Mouse (Mus musculus) thymus, postnatal 25 days (tissue): Measurements from ENCODE around the gene Il4ra.

ENCODE experiments used
- DNase-seq: peaks from one replicate; pipeline ENCODE4 v3.0.0; 2022

The Il4ra gene

DNA sequence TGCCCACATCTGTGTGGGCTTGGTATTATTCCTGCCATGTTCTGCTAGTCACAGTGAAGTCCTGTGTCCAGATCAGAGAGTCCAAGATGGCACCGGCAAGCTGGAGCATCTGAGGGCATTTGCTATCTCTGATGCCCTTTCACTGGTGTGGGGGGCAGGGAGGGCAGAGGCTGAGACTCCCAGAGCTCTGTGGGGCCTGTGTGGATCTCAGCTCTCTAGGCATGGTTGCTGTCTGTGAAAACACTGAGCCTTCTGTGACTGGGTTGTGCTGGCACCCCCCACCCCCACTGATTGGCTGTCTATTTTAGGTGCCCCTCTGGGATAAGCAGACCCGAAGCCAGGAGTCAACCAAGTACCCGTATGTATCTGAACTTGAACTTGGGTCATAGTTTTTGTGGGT, 22.9 kb downstream of the Il4ra start:
- DNase-seq: no peak

DNA sequence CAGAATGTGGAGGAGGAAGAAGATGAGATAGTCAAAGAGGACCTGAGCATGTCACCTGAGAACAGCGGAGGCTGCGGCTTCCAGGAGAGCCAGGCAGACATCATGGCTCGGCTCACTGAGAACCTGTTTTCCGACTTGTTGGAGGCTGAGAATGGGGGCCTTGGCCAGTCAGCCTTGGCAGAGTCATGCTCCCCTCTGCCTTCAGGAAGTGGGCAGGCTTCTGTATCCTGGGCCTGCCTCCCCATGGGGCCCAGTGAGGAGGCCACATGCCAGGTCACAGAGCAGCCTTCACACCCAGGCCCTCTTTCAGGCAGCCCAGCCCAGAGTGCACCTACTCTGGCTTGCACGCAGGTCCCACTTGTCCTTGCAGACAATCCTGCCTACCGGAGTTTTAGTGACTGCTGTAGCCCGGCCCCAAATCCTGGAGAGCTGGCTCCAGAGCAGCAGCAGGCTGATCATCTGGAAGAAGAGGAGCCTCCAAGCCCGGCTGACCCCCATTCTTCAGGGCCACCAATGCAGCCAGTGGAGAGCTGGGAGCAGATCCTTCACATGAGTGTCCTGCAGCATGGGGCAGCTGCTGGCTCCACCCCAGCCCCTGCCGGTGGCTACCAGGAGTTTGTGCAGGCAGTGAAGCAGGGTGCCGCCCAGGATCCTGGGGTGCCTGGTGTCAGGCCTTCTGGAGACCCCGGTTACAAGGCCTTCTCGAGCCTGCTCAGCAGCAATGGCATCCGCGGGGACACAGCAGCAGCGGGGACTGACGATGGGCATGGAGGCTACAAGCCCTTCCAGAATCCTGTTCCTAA, 24.0 kb downstream of the Il4ra start:
- no peak for DNase-seq

DNA sequence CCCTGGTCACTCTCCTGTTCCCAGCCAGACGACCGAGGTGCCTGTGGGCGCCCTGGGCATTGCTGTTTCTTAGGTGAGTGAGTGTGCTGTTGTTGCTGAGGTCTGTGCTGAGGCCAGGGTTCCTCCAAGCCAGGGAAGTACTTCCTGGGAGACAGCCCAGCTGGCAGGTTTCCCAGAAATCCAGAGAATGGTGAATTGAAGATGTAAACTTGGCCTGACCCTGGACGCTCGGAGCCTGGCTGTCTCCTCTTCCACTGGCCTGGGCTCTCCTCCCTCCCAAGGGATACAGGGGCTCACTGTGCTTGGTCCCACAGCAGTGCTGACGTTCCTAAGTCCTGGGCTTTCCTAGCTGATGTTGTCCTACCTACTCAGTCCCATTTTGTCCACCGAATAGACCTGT, 25.1 kb downstream of the Il4ra start:
- no peak for DNase-seq

DNA sequence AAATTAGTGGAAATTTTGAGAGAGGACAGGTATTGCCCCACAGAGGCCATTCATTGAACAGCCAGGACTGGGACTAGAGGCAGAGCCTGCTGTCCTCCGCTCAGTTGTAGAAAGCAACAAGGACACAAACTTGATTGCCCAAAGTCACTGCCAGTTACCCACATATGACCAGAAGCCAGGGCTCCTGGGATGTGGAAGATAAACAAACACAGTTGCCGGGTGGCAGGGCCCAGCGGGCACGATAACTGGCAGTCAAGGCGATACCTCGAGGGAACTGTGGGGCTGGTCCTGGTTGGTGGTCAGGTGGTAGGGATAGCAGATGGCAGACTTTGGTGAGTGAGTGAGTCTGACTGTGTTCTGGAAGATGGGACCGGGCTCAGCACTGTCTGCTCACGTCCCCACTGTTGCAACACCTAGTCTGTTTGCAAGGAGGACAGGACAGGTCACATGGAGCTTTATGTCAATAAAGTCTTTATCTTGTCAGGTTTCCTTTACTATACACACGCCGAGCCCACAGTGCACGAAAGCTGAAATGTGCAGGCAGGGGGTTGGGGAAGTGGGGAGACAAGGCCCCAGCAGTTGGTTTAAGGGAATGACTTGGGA, 25.7 kb downstream of the Il4ra start:
- no peak for DNase-seq

DNA sequence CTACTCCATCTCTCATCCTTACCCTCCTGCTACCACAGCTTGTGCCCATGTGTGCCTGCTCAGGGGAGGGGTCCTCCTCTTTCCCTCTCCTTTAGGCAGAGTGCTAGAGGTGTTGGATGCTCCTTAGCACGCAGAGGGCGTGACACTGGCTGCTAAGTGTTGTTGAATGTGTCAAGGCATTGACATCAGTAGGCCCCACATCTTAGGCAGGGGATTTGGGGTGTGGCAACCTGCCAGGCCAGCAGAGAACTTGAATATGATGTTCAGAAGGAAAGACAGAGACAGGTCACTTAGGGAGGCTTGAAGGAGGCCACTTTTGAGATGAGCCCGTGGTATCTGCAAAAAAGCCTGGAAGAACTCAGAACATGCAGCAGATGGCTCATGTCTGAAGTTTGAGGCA, 26.2 kb downstream of the Il4ra start:
- DNase-seq: no peak

DNA sequence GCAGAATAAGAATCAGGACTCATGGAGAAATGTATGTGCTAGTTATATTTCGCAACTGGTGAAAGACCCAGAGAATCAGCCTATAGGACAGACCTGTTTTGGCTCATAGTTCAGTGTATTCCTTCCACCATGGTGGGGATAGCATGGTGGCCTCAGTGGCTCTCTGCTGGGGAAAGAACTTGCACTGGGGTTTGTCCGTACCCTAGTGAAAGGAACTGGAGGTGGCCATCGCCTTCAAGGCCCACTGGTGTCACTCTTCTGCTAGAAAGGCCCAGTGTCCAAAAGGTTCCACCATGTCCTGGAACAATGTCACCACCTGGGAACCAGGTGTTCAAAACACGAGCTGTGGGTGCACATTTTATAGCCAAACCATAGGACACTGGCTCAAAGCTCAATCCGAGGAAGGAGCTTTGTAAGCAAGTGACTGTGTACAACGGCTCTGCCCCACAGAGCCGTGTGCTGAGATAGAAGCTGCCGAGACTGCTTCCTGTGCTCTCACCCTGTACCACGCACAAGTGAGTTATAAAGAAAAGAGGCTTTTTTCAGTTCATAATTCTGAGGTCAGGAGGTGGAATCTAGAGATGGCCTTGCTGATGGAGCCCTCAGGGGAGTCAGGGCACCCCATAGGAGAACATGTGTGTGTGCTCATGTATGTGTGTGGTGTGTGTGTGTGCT, 27.8 kb downstream of the Il4ra start:
- DNase-seq: no peak

DNA sequence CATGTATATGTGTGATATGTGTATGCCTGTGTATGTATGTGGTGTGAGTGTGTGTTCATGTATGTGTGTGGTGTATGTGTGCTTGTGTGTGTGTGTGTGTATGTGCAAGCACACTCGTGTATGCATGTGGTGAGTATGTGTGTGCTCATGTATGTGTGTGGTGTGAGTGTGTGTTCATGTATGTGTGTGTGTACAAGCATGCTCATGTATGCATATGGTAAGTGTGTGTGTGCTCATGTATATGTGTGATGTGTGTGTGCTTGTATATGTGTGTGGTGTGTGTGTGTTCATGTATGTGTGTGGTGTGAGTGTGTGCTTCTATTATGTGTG, 28.3 kb downstream of the Il4ra start:
- no peak for DNase-seq

DNA sequence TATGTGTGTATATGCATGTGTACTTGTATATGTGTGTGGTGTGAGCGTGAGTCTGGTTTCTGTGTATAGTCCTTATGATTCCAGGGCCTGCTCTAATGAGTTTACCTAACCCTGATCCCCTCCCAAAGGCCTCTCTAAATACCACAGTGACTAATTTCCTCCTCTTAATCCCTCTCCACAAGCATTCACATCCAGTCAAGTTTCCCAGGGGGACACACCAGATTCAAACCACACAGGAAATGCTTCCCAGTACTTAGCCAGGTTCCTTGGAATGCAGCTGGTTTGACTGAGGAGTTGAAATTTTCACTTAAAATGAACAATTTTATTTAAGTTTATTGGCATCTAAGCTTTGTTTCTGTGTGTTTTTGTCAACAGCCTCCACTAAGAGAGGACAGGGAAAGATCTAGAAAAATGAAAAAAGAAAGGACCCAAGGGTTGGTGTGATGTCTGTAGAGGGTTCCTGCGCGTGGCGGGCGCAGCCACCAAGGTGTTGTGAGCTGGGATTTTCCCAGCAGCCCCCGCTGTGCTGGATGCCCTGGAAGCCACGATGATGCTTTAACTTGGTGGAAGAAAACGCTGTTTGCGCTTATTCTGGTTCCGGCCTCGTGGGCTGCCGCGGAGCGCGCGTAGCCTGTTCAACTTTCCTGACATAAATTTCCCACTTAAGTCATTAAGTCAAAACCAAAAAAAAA, 28.9 kb downstream of the Il4ra start:
- DNase-seq: no peak

DNA sequence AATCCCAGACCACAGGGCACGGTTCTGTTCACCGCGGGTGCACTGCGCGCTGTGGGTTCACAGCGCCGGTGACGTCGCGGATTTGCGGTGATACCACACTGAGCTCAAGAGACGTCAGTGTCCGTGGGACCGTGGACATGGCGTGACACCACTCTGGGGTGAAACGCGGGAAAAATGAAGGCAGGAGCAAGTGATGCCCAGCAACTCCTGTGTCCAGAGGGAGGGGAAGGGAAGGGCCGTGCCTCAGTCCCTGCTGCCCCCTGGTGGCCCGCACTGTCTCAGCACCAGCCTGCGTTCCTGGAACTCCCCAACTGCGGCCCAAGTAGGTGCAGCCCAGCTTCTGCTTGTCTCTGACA, 29.4 kb downstream of the Il4ra start:
- DNase-seq: peak; percentile 93

DNA sequence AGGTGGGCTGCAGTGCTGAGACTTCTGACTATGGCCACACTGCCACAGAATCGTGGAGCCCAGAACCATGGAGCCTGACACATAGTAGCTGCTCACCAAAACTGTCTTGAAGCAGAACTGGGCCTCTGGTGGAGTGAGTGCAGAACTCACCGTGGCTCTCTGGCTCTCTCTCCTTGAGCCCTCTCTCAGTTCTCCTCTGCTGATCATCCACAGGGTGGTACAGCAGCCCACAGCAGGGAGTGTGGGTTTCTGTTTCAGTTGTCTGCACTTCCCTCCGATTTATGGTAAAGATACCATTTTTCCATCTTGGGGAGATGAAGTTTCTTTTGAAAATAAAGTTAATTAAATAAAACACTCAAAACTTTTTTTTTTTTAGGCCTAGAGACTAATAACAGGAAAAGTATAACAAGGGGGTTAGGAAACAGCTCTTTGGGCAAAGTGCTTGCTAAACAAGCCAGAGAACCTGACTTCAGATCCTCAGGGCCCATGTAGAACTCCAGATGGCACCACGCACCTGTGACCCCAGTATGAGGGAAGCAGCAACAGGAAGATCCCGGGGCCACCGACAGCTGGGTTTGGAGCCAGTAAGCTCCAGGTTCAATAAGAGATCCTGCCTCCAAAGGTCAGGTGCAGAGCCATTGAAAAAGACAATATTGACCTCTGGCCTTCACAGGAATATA, 31.5 kb downstream of the Il4ra start:
- DNase-seq: no peak

DNA sequence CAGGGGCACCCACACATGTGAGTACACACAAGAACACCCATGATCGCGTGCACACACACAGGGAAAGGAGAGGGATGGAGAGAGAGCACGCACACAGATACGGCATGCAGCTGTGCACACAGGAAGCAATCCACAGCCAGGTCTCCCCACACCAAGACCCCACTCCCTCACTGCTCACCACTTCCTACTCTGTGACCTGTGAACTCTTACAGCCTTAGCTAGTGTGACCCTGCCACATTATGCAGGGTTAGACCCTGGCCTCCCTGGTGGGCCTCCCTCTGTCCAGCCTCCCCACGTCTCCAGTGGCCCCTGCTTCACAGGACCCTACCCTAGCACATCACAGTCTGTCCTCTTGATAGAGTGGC, 32.1 kb downstream of the Il4ra start:
- DNase-seq: peak; percentile 71

DNA sequence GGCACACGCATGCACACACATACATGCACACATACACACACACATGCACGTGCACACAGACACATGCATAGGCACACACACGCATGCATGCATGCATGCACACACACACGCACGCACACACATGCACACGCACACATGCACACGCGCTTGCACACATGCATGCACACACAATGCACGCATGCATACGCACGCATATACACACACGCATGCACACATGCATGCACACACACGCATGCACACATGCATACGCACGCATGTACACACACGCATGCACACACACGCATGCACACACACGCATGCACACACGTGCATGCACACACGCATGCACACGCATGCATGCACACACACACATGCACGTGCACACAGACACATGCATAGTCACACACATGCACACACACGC, 34.4 kb downstream of the Il4ra start:
- no peak for DNase-seq

DNA sequence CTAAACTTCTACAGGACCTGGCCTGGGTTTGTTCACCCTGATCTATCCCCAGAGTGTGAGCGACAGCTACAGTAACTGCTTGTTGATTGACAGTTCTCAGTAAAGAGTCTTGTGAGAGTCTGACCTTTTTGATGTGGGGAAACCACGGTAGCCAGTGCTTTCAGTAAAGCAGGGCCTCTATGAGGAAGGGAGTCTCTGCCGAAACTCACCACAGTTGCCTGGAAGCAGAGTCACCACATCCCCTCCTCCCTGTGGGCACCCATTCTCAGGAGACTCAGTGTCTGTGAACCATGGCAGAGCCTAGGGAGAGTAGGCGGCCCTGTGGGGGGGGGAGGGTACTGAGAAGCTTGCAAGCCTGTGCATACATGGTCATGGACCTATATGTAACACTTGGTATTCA, 36.8 kb downstream of the Il4ra start:
- peak; percentile 71 for DNase-seq

DNA sequence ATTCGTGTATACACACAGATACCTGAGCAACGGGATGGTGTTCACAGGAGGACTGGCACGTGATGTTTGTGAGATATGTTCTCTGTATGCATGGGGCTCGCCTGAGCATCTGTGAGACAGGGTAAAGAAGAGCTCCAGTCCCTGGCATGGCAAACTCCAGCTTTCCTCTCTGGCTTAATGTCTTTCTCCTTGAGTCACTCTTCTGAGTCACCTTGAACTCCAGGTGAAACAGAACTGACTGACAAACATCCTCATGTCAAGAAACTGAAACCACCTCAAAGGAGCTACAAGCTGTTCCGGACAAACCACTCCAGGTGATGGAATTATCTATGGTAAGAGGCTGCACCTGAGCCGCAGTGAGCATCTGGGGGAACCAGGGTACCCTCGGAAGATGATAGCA, 38.0 kb downstream of the Il4ra start:
- DNase-seq: no peak

DNA sequence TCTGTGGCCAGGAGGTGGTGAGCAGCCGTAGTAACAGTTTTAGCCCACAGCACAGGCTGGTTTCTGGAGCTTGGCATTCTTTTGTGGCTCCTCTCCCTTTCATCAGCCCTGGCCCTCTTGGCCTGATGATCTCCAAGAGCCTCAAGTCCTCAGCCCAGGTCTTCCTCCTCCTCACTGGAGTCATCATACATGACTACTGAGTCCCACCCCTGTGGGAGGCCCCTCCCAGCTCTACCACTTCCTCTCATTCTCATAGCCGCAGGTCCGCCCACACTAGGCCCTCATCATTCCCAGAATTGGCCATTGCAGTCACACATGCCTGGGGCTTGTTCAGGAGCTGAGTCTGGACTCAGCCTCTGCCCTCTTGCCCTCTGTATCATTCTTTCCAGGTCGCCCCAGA, 41.9 kb downstream of the Il4ra start:
- DNase-seq: peak; percentile 75

DNA sequence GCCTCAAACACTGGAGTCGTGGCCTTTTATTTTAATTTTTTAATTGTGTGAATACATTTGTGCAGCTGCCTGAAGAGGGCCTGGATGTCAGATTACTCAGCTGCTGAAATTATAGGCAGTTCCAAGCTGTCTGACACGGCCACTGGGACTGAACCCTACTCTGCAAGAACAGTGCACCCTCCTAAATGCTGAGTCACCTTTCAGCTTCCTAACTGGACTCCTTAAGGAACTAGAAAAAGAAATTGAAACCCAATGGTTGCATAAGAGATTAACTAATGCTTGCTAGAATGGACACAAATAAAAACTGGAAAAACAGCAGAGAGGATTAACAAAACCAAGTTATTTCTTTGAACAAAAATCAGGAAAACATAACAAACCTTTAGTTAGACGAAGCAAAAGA, 44.5 kb downstream of the Il4ra start:
- no peak for DNase-seq

DNA sequence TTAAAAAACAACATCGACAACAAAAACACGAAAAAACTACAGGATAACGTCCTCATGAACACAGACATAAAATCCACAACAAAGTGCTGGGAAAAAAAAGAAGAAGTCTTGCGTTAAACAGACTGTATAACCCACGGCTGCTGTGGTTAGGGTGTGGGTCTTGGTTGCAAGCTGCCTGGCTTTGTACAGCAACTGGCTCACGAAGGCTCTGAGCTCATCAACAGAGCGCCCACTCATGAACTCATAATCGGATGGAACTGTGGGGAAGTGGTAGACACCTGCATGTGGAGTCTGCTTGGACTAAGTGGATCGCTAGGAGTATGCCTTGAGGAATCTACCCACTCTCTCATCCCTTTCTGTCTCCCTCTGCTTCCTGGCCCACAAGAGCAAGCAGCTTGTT, 45.2 kb downstream of the Il4ra start:
- peak; percentile 51 for DNase-seq

DNA sequence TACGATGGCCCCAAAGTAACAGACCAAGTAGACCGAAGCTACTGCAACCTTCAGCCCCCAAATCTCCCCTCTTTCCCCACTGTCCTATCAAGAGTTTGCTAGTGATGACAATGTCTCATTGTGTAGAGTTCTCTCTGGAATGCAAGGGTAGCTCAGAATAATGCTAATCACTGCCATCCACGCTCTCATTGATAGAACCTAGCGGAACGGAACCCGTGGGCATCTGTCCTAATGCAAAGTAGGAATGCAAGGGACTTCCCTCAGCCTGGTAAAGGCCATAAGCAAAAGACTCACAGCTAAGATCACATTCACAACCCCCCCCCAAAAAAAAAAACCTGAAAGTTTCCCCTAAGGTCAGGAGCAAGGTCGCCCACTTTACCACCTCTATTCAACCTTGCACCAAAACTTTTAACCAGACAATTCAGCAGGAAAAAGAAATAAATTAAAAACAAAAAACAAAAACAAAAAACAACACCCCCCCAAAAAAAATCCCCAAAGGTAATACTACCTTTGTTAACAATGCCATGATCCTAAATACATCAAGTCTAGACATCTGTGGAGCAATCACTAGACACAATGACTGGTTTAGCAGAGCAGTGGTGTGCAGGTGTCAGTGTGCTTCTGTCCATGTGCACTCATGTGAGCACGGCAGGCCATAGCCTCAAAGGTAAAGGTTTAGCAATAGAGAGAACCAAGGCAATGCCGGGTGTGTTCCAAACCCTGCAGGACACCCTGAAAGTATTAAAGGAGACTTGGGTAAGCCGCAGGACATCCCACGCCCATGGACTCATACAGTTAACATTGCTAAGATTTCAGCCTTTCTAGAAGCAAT, 45.8 kb downstream of the Il4ra start:
- no peak for DNase-seq

DNA sequence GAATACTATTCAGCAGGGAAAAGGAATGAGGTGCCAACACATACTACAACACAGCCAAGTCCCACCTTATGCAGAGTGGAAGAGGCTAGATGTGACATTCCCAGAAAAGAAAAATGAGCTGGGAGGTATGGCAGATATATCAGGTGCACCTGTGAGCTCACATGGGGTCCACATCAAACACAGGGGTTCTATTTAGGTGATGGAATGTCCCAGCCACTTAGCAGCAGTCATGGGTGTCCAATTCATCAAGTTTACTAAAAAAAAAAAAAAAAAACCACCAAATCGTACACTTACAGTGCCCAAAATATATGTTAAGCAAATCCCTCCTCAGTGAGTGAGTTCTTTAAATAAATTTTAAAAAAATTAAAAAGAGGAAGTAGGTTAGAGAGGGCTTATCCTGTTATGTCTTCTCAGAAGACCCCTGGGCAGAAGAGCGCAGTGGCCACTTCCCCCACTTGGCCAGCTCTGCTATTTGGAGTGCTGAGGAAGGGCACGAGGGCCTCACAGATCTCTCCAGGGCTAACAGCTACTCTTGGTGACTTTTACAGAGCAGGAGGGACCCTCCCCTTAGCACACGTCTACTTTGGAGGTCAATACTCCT, 47.6 kb downstream of the Il4ra start:
- no peak for DNase-seq

DNA sequence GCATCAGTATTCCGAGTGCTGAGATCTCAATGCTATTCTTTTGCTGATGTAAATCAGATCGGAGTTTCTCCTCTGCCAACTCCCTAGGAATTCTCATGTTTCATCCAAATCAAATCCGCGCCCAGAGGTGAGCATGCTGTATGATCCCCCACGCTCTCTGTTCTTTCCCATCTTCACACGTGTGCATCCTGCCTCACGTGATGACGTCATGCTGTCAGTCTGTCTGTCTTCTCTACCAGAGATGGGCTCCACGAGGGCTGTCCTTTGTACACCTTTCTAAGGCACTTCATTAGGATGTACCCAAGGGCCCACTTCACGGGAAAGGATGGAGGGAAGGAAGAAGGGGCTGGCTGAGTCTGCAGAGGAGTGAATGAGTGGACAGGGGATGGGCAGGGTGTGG, 48.2 kb downstream of the Il4ra start:
- no peak for DNase-seq

DNA sequence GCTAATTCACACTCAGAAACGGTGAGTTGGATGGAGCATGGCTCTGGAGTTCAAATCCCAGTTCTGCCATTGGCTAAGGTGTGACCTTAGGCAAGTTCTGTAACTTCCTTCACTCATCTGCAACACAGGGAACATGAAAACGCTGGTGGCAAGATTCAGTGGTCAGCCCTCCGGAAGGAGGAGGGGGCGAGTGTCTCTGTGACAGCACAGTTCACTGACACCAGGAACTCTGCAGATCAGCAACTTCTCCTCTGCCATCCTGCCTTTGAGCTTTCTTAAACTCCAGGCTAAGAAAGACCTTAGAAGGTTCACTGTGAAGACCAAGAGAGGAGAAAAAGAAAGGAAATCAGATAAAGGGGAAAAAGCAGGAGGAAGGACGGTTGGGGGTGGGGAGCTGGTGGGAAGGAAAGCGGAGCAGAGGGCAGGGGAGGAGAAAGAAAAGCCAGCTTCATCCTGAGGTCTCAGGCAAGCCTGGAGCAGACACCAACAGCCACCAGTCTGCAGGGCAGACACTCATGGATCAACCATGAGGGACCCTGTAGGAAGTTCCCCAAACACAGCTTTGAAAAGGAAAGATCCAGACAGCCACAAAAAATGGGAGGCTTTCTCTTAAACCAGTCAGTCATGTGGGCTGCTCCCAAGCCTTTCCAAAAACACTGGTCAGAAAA, 48.8 kb downstream of the Il4ra start:
- DNase-seq: no peak

DNA sequence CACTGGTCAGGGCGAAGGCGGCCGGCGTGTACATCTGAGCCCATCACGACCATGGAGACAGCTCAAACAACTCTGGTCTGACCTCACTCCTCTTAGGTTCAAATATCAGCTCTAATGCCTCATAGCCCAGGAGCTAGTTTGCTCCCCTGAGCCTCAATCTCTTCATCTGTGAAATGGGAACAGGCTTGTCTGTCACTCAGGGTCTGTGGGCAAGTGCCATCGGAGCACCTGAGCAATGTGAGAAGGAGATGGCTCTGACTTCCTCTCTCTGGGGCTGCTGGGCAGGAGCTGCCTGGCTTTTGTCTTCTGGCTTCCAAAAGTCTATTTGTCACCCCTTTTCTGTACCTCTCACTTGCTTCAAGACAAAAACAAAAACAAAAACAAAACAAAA, 49.4 kb downstream of the Il4ra start:
- DNase-seq: no peak
